Mouse (Mus musculus): ENCODE results near the gene Nup160.

The Nup160 gene

DNA sequence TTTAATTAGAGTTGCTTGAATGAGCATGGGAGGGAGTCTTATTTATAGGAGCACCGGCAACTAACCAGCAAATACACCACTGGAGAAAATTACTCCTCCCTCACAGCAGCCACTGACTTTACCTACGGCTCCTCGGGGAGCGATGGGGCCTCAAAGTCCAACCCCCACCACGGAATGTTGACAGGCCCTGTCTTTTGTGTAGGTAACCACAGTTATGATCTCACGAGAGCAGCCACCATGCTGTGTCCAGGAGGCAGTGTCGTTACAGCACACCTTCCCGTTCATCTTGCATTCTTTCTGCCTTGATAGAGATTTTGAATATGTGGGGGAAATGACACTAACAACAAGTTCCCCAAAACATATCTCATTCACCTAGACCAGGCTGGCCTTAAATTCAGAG, at the start of gene Nup160:
Nup160 (plus strand) TSS at position 209 of the 400 bp plus-strand sequence.
- DNase-seq (ENCODE audit: low spot score): no peak

DNA sequence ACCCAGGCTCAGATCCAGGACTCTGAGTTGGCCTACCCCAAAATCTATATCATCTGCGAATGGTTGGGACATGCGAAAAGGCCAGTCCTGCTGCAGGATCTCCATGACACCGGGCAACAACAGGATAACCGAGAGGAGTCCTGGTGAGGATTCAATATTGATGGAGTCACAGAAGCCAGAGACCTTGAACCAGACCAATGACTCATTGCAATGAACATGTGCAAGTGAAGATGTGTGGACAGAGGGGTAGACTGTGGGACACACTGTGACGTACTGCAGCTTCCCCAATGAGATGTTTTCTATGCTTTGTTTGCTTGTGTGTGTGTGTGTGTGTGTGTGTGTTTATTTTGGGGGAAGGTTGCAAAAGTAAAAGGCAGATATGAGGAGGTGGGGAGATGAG, 48.8 kb upstream of the Nup160 start:
- no peak for DNase-seq (ENCODE audit: low spot score)

DNA sequence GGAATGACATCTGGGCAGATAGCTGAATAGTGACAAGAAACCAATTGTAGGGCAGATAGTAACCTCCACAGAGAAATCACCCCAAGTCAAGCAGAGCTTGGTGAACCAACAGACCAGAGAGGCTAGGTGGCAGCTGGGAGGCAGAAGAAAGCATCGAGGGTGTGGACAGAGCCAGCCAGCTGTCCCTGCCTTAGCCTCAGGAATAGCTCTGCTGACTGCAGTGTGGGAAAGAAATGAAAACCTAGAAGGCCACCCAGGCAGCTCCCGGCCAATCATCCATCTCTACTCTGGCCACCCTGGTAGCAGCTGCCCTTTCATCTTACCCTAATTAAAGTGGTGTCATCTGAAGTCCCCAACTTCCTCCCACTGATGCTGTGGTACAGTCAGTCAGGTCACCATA, 47.5 kb upstream of the Nup160 start:
- DNase-seq (ENCODE audit: low spot score): no peak

DNA sequence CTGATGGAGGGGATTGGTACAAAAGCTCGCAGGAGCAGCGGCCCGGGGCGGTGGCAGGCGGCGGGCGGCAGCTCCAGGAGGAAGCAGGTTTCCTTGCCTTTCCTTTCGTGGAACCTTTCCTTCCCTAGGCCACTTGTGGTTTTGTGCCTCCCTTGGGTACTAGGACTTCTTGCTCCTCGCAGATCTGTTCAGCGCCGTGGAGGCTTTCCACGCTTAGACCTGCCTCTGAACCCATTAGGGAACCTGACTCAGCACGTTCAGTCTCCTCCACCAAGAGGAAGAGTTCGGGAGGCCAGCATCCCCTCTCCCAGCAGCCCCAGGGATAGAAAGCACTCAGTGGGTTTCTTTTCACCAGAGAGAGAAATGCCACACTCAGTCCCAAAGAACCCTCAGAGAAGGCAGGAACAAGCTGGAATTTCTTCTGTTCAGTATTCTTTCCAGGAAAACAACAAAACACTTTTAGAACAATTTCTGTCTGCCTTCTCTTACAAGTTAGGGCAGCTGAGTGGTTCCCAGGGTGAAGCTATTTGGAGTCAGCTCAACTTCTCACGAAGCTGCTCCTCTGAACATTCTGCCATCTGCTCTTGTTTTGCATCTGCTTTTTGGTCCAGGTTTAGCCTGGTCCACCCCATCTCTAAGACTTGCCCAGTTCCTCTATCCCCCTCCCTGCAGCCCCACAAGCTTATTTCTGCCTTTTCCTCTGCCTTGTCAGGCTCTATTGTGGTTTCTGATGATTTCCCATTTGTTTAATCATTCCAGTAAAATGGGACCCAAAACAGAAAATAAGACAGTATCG, 44.9 kb upstream of the Nup160 start:
- no peak for DNase-seq (ENCODE audit: low spot score)

DNA sequence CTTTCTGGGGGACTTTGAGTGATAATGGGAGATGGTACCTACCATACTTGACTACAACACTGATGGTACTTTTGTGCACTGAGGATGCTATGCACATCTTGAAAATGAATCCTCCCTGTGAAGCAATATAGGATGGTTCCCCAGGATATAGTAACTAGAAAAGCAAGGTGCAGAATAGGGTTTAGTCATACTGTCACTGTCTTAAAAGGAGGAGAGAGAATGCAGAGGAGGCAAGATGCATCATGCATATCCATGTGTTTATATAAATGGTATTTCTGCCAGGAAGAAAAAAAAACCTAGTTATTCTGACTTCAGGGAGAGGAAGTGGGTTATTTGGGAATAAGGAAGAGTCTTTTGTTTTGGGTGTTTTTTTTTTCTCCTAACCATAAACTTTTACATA, 42.3 kb upstream of the Nup160 start:
- no peak for DNase-seq (ENCODE audit: low spot score)

DNA sequence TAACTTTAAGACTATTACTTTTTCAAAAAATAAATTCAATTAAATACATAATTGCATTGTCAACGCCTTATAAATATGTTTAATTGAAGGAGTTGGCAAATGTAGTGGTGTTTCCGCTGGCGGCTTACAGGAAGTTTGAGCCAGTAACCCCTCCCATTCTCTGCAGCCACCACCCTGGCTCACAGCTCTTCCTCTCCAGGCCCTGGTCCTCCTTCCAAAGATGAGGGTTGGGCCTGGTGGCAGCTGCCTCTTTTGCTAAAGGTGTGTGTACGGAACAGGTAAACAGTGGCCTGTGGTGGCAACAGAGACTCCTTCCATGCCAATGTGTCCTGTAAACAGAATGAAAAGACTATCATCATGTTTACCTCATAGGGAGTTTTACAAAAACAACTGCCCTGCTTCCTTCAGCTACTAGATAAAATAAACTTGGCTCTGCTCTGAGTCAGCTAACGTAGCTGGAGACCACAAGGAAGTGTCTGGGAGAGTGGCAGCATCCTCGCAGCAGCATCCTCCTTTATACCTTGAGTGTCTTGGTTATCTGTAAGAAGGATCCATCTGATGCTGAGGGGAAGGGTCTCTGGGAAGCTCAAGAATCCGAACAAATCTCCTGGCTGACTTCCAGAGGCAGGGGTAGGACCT, 41.8 kb upstream of the Nup160 start:
- no peak for DNase-seq (ENCODE audit: low spot score)

GRCm38 (mm10) chr2:90636853-90637252, 40.2 kb upstream of the Nup160 start:
- DNase-seq (ENCODE audit: low spot score): no peak

- DNase-seq (ENCODE audit: low spot score): no peak
Measured at GRCm38 (mm10) chr2:90638986-90639746, 37.8 kb upstream of the Nup160 start.

- no peak for DNase-seq (ENCODE audit: low spot score)
Measured at GRCm38 (mm10) chr2:90639747-90640699, 37.0 kb upstream of the Nup160 start.

- DNase-seq (ENCODE audit: low spot score): no peak
Measured at GRCm38 (mm10) chr2:90641007-90641709, 35.9 kb upstream of the Nup160 start.

GRCm38 (mm10) chr2:90641710-90642039, 35.3 kb upstream of the Nup160 start:
- no peak for DNase-seq (ENCODE audit: low spot score)

GRCm38 (mm10) chr2:90647084-90647483, 29.9 kb upstream of the Nup160 start:
- no peak for DNase-seq (ENCODE audit: low spot score)

DNA sequence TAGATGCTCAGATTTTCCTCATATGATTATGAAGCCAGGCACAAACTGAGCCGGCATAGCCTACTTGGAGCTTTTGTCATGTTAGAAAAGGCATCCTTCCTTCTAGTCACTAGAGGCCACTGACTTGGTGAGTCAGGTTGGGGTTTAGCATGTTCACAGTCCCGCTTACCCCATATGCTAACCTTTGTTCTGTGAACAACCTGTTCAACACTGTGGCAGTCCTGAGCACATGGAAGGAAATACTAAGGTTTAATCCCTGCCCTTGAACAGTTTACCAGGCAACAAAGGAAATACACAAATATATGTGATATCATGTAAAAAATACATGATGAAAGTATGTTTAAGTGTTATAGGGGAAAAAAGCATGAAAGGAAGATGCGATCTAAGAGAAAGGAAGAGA, 27.6 kb upstream of the Nup160 start:
- DNase-seq (ENCODE audit: low spot score): no peak

- DNase-seq (ENCODE audit: low spot score): no peak
Measured at GRCm38 (mm10) chr2:90649965-90650364, 27.1 kb upstream of the Nup160 start.

GRCm38 (mm10) chr2:90652101-90652500, 24.9 kb upstream of the Nup160 start:
- DNase-seq (ENCODE audit: low spot score): no peak

GRCm38 (mm10) chr2:90652993-90653392, 24.0 kb upstream of the Nup160 start:
- no peak for DNase-seq (ENCODE audit: low spot score)

DNA sequence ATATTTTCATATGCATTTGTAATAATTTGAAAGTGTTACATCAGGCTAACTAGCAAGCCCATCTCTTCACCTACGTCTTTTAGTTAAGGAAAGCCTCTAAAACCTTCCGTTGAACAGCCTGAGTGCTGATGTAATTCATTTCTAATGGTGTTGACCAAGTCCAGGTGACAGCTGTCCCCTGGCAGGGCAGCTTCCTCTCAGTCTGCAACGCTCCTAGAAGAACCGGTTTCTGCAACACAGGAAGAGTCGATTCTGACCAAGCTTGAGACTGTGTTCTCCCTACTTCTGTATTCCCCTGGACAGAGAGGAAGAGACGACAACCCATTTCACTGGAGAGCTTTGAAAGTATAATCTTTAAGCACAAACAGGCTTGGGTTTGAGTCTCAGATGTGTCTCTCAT, 21.6 kb upstream of the Nup160 start:
- DNase-seq (ENCODE audit: low spot score): no peak

GRCm38 (mm10) chr2:90658613-90659012, 18.4 kb upstream of the Nup160 start:
- DNase-seq (ENCODE audit: low spot score): no peak

DNA sequence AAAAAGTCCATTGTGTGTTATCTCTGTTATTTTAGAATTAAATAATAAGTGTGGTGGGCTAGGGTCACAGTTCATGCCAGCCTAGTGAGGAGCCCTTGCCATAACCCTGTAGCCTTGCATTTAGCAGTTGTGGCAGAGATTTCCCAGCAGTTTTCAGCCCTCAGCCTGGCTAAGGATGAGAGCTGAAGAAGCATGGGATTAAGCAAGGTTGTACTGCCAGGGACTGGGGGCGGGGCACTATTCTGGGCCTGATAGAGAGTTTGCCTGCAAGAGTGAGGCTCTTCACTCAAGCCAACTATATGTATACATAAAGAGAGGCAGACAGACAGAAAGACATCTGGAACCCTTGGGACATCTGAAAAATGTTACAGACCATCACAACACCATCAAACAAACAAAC, 18.0 kb upstream of the Nup160 start:
- no peak for DNase-seq (ENCODE audit: low spot score)

DNA sequence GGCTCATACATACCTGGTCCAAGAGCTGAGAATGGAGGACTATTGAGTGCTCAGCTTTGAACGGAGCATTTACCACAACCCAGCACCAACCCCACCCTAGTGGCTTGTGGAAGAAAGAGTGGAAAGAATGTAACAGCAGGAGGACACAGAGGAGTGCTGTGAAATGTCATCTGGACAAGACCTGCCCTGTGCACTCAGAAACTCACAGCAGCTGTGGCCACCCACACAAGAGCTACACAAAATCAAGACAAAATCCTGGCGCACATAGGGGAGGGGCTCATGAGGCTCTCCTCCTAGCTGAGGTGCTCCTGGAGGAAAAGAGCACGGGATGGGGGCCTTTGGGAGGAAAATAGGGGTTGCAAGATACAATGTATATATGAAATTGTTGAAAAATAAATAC, 17.4 kb upstream of the Nup160 start:
- DNase-seq (ENCODE audit: low spot score): no peak

GRCm38 (mm10) chr2:90660947-90661346, 16.1 kb upstream of the Nup160 start:
- DNase-seq (ENCODE audit: low spot score): no peak
